Comparison of ENCODE assay signal across 12 mouse cellular contexts in the genomic region with DNA sequence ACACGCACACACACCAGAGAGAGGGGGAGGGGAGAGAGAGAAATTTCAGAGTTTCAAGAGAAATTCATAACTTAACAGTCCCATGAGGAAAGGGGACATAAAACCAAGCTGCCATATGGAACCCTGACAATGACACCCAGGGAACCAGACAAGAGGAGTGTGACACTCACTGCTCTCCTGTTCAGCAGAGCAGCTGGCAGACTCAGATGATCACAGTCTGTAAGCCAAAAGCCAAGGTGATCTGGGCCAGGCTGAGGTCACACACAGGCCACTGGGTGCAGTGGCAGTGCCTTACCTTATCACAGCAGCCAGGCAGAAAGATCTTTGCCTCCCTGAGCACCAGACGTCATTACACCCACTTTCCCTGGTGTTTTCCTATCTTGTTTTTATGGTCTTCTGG.
A peak's percentile ranks its signal among the peaks of the same experiment; 100 is the strongest.
DNase-seq lines count a peak whose midpoint lies in the region; ATAC-seq and TF ChIP-seq lines count a peak whose summit lies in the region.
"Had no signal": no experiment of that assay in that cellular context is flagged by ENCODE, and none has a peak within 500 bp of the region (broad histone marks: within the 10 kb centered on the region; RNA-seq: fewer than 3 reads in every experiment).

No protein-coding gene starts in this region.

- H3K4me1 ChIP-seq in midbrain, embryonic 11.5 days (ENCODE audit: control insufficient read depth, insufficient read depth, low read length), result no peaks in the 10 kb centered on the region
- H3K4me1 ChIP-seq in midbrain, postnatal 0 days (ENCODE audit: insufficient read depth, low read length), result no peaks in the 10 kb centered on the region
- H3K4me1 ChIP-seq in intestine, embryonic 16.5 days (ENCODE audit: control insufficient read depth, insufficient read depth, low read length), result peaks cover 33% of the 10 kb centered on the region
- no peaks in the 10 kb centered on the region for H3K4me1 ChIP-seq in midbrain, embryonic 16.5 days (ENCODE audit: control insufficient read depth, insufficient read depth, low read length)

- peak; percentile 26 for DNase-seq in adrenal gland, postnatal 14 days
- no peak for DNase-seq in adrenal gland, adult (ENCODE audit: inconsistent age in 2 of 2, low spot score in 1 of 2)
- DNase-seq in midbrain, embryonic 11.5 days (ENCODE audit: low spot score, missing footprints), result peak; percentile 45
- DNase-seq in midbrain, postnatal 0 days (ENCODE audit: low spot score), result no peak
- DNase-seq in spleen, postnatal 4 days (ENCODE audit: low spot score in 2 of 2), result peak; percentile 54 to 71
- no peak for DNase-seq in thymus, postnatal 10 days (ENCODE audit: low spot score in 2 of 2)
- DNase-seq: cerebellum, adult 2 months had no signal

- no peak for TF ChIP-seq CTCF in midbrain, postnatal 0 days (IDR thresholded peaks at IDR 0.05)

- no peak overlapping the region for H3K4me3 ChIP-seq in midbrain, embryonic 11.5 days (ENCODE audit: low read depth, low read length)
- no peak overlapping the region for H3K4me3 ChIP-seq in midbrain, postnatal 0 days (ENCODE audit: low read depth, low read length)
- H3K4me3 ChIP-seq in intestine, embryonic 16.5 days (ENCODE audit: low read length), result no peak overlapping the region
- H3K4me3 ChIP-seq in midbrain, embryonic 16.5 days (ENCODE audit: low read depth, low read length), result no peak overlapping the region
- H3K4me3 ChIP-seq: left cerebral cortex, adult 2 months; midbrain, embryonic 12.5 days had no signal

- WGBS in midbrain, embryonic 11.5 days, result 85% methylated on average over 2 of the region's 2 CpGs
- WGBS in midbrain, postnatal 0 days, result 85% methylated on average over 2 of the region's 2 CpGs
- 54% methylated on average over 2 of the region's 2 CpGs for WGBS in intestine, embryonic 16.5 days
- WGBS in midbrain, embryonic 16.5 days, result 75% methylated on average over 2 of the region's 2 CpGs

- no peaks in the 10 kb centered on the region for H3K36me3 ChIP-seq in midbrain, embryonic 11.5 days (ENCODE audit: control insufficient read depth, insufficient read depth, low read length)
- H3K36me3 ChIP-seq in midbrain, postnatal 0 days (ENCODE audit: insufficient read depth, low read length), result no peaks in the 10 kb centered on the region
- H3K36me3 ChIP-seq in intestine, embryonic 16.5 days (ENCODE audit: control insufficient read depth, insufficient read depth, low read length), result no peaks in the 10 kb centered on the region
- H3K36me3 ChIP-seq in midbrain, embryonic 16.5 days (ENCODE audit: control insufficient read depth, insufficient read depth, low read length), result no peaks in the 10 kb centered on the region
- H3K36me3 ChIP-seq: midbrain, embryonic 12.5 days had no signal

- H3K27ac ChIP-seq in midbrain, embryonic 11.5 days (ENCODE audit: low read depth, low read length), result no peak overlapping the region
- H3K27ac ChIP-seq in midbrain, postnatal 0 days (ENCODE audit: low read depth, low read length), result no peak overlapping the region
- H3K27ac ChIP-seq in intestine, embryonic 16.5 days (ENCODE audit: low read length), result no peak overlapping the region
- no peak overlapping the region for H3K27ac ChIP-seq in midbrain, embryonic 16.5 days (ENCODE audit: low read length)
- H3K27ac ChIP-seq: left cerebral cortex, adult 2 months; midbrain, embryonic 12.5 days had no signal

- ATAC-seq in midbrain, embryonic 11.5 days (ENCODE audit: low FRiP score), result no peak
- ATAC-seq in midbrain, postnatal 0 days (ENCODE audit: low FRiP score), result no peak
- 0 out of 2 replicates have a peak, but pooled peaks have one; percentile 27 for ATAC-seq in intestine, embryonic 16.5 days
- no peak for ATAC-seq in midbrain, embryonic 16.5 days
- ATAC-seq: inflammation-experienced regulatory T-cells, adult 6 months had no signal

- H3K4me2 ChIP-seq in midbrain, embryonic 11.5 days, result no peak overlapping the region
- H3K4me2 ChIP-seq in midbrain, postnatal 0 days (ENCODE audit: low read depth, low read length, poor library complexity, severe bottlenecking), result no peak overlapping the region
- H3K4me2 ChIP-seq in intestine, embryonic 16.5 days (ENCODE audit: low read depth, low read length), result no peak overlapping the region
- H3K4me2 ChIP-seq in midbrain, embryonic 16.5 days (ENCODE audit: low read length), result no peak overlapping the region
- H3K4me2 ChIP-seq: midbrain, embryonic 12.5 days had no signal

- no peak overlapping the region for H3K9ac ChIP-seq in midbrain, embryonic 11.5 days (ENCODE audit: low read length)
- no peak overlapping the region for H3K9ac ChIP-seq in midbrain, postnatal 0 days (replicated peaks; ENCODE audit: low read length, poor library complexity, severe bottlenecking)
- no peak overlapping the region for H3K9ac ChIP-seq in intestine, embryonic 16.5 days (ENCODE audit: low read depth, low read length)
- no peak overlapping the region for H3K9ac ChIP-seq in midbrain, embryonic 16.5 days (ENCODE audit: low read depth, low read length)
- H3K9ac ChIP-seq: midbrain, embryonic 12.5 days had no signal

- no peaks in the 10 kb centered on the region for H3K27me3 ChIP-seq in midbrain, embryonic 11.5 days (ENCODE audit: control insufficient read depth, insufficient read depth, low read length)
- H3K27me3 ChIP-seq in midbrain, postnatal 0 days (ENCODE audit: insufficient read depth, low read length), result no peaks in the 10 kb centered on the region
- H3K27me3 ChIP-seq in intestine, embryonic 16.5 days (replicated peaks; ENCODE audit: control insufficient read depth, insufficient read depth, low read length), result no peaks in the 10 kb centered on the region
- H3K27me3 ChIP-seq in midbrain, embryonic 16.5 days (ENCODE audit: control insufficient read depth, insufficient read depth, low read depth, low read length), result no peaks in the 10 kb centered on the region
- H3K27me3 ChIP-seq: midbrain, embryonic 12.5 days had no signal

- no peaks in the 10 kb centered on the region for H3K9me3 ChIP-seq in midbrain, embryonic 11.5 days (ENCODE audit: control insufficient read depth, low read length)
- H3K9me3 ChIP-seq in midbrain, postnatal 0 days (ENCODE audit: low read length), result no peaks in the 10 kb centered on the region
- no peaks in the 10 kb centered on the region for H3K9me3 ChIP-seq in intestine, embryonic 16.5 days (ENCODE audit: control insufficient read depth, low read length)
- no peaks in the 10 kb centered on the region for H3K9me3 ChIP-seq in midbrain, embryonic 16.5 days (replicated peaks; ENCODE audit: control insufficient read depth, low read length, poor library complexity, severe bottlenecking)
- H3K9me3 ChIP-seq: midbrain, embryonic 12.5 days had no signal

Comparison
In these comparisons a context has a peak if more than half of its experiments do, and no peak if none do; other contexts are left out.
1. DNase-seq: peak in adrenal gland, postnatal 14 days (single experiment), midbrain, embryonic 11.5 days (single experiment) and spleen, postnatal 4 days (2 of 2); none in adrenal gland, adult (0 of 2), midbrain, postnatal 0 days (single experiment) and thymus, postnatal 10 days (0 of 2).